Mouse (Mus musculus) heart, postnatal 25 days (tissue): ENCODE measurements around the gene Evi5. TPM values are rescaled to one million over a fixed set of nuclear protein-coding genes. Genes with fewer than 3 reads are reported as not detected.

Source experiments
- total RNA-seq, 2 experiments: library from RNA; stranded (reverse); gene quantifications; 2 replicates each; pipeline ENCODE4 v1.2.3; 2021

Gene Evi5
- total RNA-seq, 2 experiments from 2014 or later, result 17.9 to 22.1 TPM

Other genes with a start within 250 kb of the Evi5 start
- not detected for gene Gfi1, start 149.1 kb downstream of the Evi5 start, total RNA-seq
- not detected for gene Ube2d2b, start 45.0 kb downstream of the Evi5 start, total RNA-seq
- 10 to 100 TPM; 30.6 to 34.7 TPM for gene Rpl5, start 25.4 kb upstream of the Evi5 start, total RNA-seq
- 10 to 100 TPM in 1 of 2 experiments, 1 to 10 TPM in 1; 8.0 to 10.9 TPM for gene Fam69a, start 112.0 kb upstream of the Evi5 start, total RNA-seq
- gene Mtf2, start 190.6 kb upstream of the Evi5 start, total RNA-seq, result 10 to 100 TPM; 11.8 to 14.0 TPM